Mouse (Mus musculus): Measurements from ENCODE around the gene Ppp1r21. TPM values are rescaled to one million over a fixed set of nuclear protein-coding genes. Genes with fewer than 3 reads are reported as not detected.

The Ppp1r21 gene
- total and polyA plus RNA-seq, 3 experiments, result 11.1 to 16.2 TPM; not detected in 1

- Histone ChIP-seq H3K4me3 (ENCODE audit: control insufficient read depth in 1 of 2, insufficient read depth in 1 of 2, low read depth in 2 of 2, low read length in 2 of 2) (no peak overlapping the region), H3K9ac (ENCODE audit: control insufficient read depth, low read depth, low read length, poor library complexity, severe bottlenecking) (no peak overlapping the region), H3K4me1 (ENCODE audit: control insufficient read depth in 1 of 2, insufficient read depth in 2 of 2, low read length in 2 of 2) (no peaks in the 10 kb centered on the region), H3K9me3 (replicated peaks; ENCODE audit: insufficient read depth, low read length) (no peaks in the 10 kb centered on the region), H3K79me2 (ENCODE audit: control insufficient read depth, insufficient read depth, low read length, poor library complexity) (no peaks in the 10 kb centered on the region), H3K27ac (ENCODE audit: control insufficient read depth, low read depth, low read length) (no peak overlapping the region), H3K36me3 (ENCODE audit: control insufficient read depth in 1 of 2, insufficient read depth in 2 of 2, low read length in 2 of 2) (no peaks in the 10 kb centered on the region), H3K27me3 (ENCODE audit: control insufficient read depth in 1 of 2, insufficient read depth in 2 of 2, low read length in 2 of 2) (no peaks in the 10 kb centered on the region)
- TF ChIP-seq MEF2A (IDR thresholded peaks at IDR 0.05; ENCODE audit: extremely low read depth, insufficient replicate concordance, low read depth, low read length, poor library complexity, severe bottlenecking) (no peak), MYB (IDR thresholded peaks at IDR 0.05; ENCODE audit: low read depth, low read length) (no peak), ZKSCAN1 (IDR thresholded peaks at IDR 0.05; ENCODE audit: low read depth, low read length) (no peak), KAT2A (conservative IDR thresholded peaks at IDR 0.05; ENCODE audit: low read depth, low read length) (no peak), ELF1 (IDR thresholded peaks at IDR 0.05; ENCODE audit: low read depth, low read length) (no peak), BHLHE40 (IDR thresholded peaks at IDR 0.05; ENCODE audit: borderline replicate concordance, low read depth, low read length) (no peak), CHD1 (IDR thresholded peaks at IDR 0.05; ENCODE audit: low read depth, low read length) (no peak), POLR2AphosphoS5 (IDR thresholded peaks at IDR 0.05; ENCODE audit: borderline replicate concordance, low read depth, low read length) (no peak)
- no peak for DNase-seq (ENCODE audit: low read depth, low spot score)
Measured at GRCm38 (mm10) chr17:88630554-88630948, 100.6 kb downstream of the Ppp1r21 start.

DNA sequence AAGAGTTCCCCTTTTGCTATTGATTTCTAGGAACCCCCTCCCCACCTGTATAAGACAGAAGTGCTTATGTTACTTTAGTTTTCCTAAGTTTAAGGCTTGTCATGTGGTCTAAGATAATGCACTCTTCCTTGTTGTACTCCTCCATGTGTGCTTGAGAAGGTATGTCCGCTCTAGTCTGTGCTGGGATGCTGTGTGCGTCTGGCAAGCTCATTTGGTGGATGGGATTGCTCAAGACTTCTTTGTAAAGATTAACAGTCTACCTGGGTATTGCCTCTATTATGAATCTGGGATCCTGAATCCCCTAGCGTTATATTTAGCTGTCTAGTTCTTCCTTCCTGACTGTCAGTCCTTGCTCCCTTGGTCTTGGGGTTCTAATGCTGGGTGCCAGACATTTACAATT, 102.7 kb downstream of the Ppp1r21 start:
- DNase-seq (ENCODE audit: low read depth, low spot score), result no peak
- Histone ChIP-seq H3K27me3 (ENCODE audit: control insufficient read depth in 1 of 2, insufficient read depth in 2 of 2, low read length in 2 of 2) (no peaks in the 10 kb centered on the region), H3K36me3 (ENCODE audit: control insufficient read depth in 1 of 2, insufficient read depth in 2 of 2, low read length in 2 of 2) (no peaks in the 10 kb centered on the region; a peak in 1 of 4 replicates), H3K27ac (ENCODE audit: control insufficient read depth, low read depth, low read length) (no peak overlapping the region), H3K4me3 (ENCODE audit: control insufficient read depth in 1 of 2, insufficient read depth in 1 of 2, low read depth in 2 of 2, low read length in 2 of 2) (no peak overlapping the region), H3K9ac (ENCODE audit: control insufficient read depth, low read depth, low read length, poor library complexity, severe bottlenecking) (no peak overlapping the region), H3K4me1 (ENCODE audit: control insufficient read depth in 1 of 2, insufficient read depth in 2 of 2, low read length in 2 of 2) (no peaks in the 10 kb centered on the region), H3K79me2 (ENCODE audit: control insufficient read depth, insufficient read depth, low read length, poor library complexity) (no peaks in the 10 kb centered on the region), H3K9me3 (replicated peaks; ENCODE audit: insufficient read depth, low read length) (no peaks in the 10 kb centered on the region)
- TF ChIP-seq CHD2 (IDR thresholded peaks at IDR 0.05; ENCODE audit: low read length), result no peak
- TF ChIP-seq SIN3A (IDR thresholded peaks at IDR 0.05; ENCODE audit: low read length), result no peak
- no peak for TF ChIP-seq MAFK (IDR thresholded peaks at IDR 0.05; ENCODE audit: borderline replicate concordance, low read depth, low read length)

GRCm38 (mm10) chr17:88636076-88636475, 106.2 kb downstream of the Ppp1r21 start:
- no peaks in the 10 kb centered on the region for H3K79me2 ChIP-seq (ENCODE audit: control insufficient read depth, insufficient read depth, low read length, poor library complexity)
- no peaks in the 10 kb centered on the region for H3K27me3 ChIP-seq (ENCODE audit: control insufficient read depth in 1 of 2, insufficient read depth in 2 of 2, low read length in 2 of 2)
- H3K27ac ChIP-seq (ENCODE audit: control insufficient read depth, low read depth, low read length), result no peak overlapping the region
- H3K9ac ChIP-seq (ENCODE audit: control insufficient read depth, low read depth, low read length, poor library complexity, severe bottlenecking), result no peak overlapping the region
- TF ChIP-seq POLR2A (IDR thresholded peaks at IDR 0.05; ENCODE audit: control insufficient read depth in 1 of 2, insufficient read depth in 1 of 2, low read depth in 1 of 2, low read length in 2 of 2, poor library complexity in 1 of 2), result no peak
- TF ChIP-seq RAD21 (IDR thresholded peaks at IDR 0.05; ENCODE audit: low read depth, low read length), result no peak
- no peak for TF ChIP-seq TBP (IDR thresholded peaks at IDR 0.05; ENCODE audit: low read depth, low read length)
- TF ChIP-seq USF2 (IDR thresholded peaks at IDR 0.05; ENCODE audit: borderline replicate concordance in 1 of 2, insufficient read depth in 1 of 2, low read depth in 1 of 2, low read length in 2 of 2), result no peak
- TF ChIP-seq MAFK (IDR thresholded peaks at IDR 0.05; ENCODE audit: borderline replicate concordance, low read depth, low read length), result no peak
- no peak for TF ChIP-seq MXI1 (IDR thresholded peaks at IDR 0.05; ENCODE audit: low read depth, low read length)
- no peak for TF ChIP-seq TCF12 (IDR thresholded peaks at IDR 0.05; ENCODE audit: low read depth, low read length)
- TF ChIP-seq MEF2A (IDR thresholded peaks at IDR 0.05; ENCODE audit: extremely low read depth, insufficient replicate concordance, low read depth, low read length, poor library complexity, severe bottlenecking), result no peak
- no peak for TF ChIP-seq BHLHE40 (IDR thresholded peaks at IDR 0.05; ENCODE audit: borderline replicate concordance, low read depth, low read length)
- TF ChIP-seq EP300 (IDR thresholded peaks at IDR 0.05; ENCODE audit: low read depth in 1 of 2, low read length in 2 of 2), result no peak
- no peak for TF ChIP-seq MYB (IDR thresholded peaks at IDR 0.05; ENCODE audit: low read depth, low read length)
- no peak for TF ChIP-seq ZNF384 (IDR thresholded peaks at IDR 0.05; ENCODE audit: low read depth, low read length)
- TF ChIP-seq NRF1 (IDR thresholded peaks at IDR 0.05; ENCODE audit: insufficient read depth, low read depth, low read length, poor library complexity, severe bottlenecking), result no peak
- TF ChIP-seq POLR2AphosphoS5 (IDR thresholded peaks at IDR 0.05; ENCODE audit: borderline replicate concordance, low read depth, low read length), result no peak
- TF ChIP-seq RCOR1 (IDR thresholded peaks at IDR 0.05; ENCODE audit: low read depth, low read length), result no peak
- TF ChIP-seq CTCF (IDR thresholded peaks at IDR 0.05 in 2 of 3, conservative IDR thresholded peaks at IDR 0.05 in 1 of 3; ENCODE audit: control insufficient read depth in 1 of 3, insufficient read depth in 1 of 3, low read depth in 2 of 3, low read length in 3 of 3, poor library complexity in 1 of 3, severe bottlenecking in 1 of 3), result no peak
- TF ChIP-seq CHD1 (IDR thresholded peaks at IDR 0.05; ENCODE audit: low read depth, low read length), result no peak
- no peak for TF ChIP-seq MYC (IDR thresholded peaks at IDR 0.05; ENCODE audit: low read depth, low read length)
- no peak for TF ChIP-seq MAX (IDR thresholded peaks at IDR 0.05; ENCODE audit: low read length)
- no peaks in the 10 kb centered on the region; a peak in 1 of 4 replicates for H3K36me3 ChIP-seq (ENCODE audit: control insufficient read depth in 1 of 2, insufficient read depth in 2 of 2, low read length in 2 of 2)
- no peak for DNase-seq (ENCODE audit: low read depth, low spot score)
- H3K4me3 ChIP-seq (ENCODE audit: control insufficient read depth in 1 of 2, insufficient read depth in 1 of 2, low read depth in 2 of 2, low read length in 2 of 2), result no peak overlapping the region
- H3K9me3 ChIP-seq (replicated peaks; ENCODE audit: insufficient read depth, low read length), result no peaks in the 10 kb centered on the region
- no peaks in the 10 kb centered on the region for H3K4me1 ChIP-seq (ENCODE audit: control insufficient read depth in 1 of 2, insufficient read depth in 2 of 2, low read length in 2 of 2)

All from MEL (cell line).